Mouse (Mus musculus) skeletal muscle tissue, adult 2 months (tissue): ENCODE measurements around the gene Naa40.

ENCODE experiments used
- DNase-seq: peaks from one replicate; pipeline ENCODE4 v3.0.0-alpha.2; 2012; ENCODE audit warnings: low read depth, low spot score

Gene Naa40

GRCm38 (mm10) chr19:7181496-7181895 lies 59.5 kb downstream of the Naa40 start:
- DNase-seq, result no peak

- DNase-seq, result peak; percentile 43
These were observed 60.1 kb downstream of the Naa40 start for GRCm38 (mm10) chr19:7180756-7181405.

- peak; percentile 51 for DNase-seq
These were observed 62.0 kb downstream of the Naa40 start for GRCm38 (mm10) chr19:7178841-7179452.

GRCm38 (mm10) chr19:7177804-7178511 lies 63.0 kb downstream of the Naa40 start:
- DNase-seq, result no peak

GRCm38 (mm10) chr19:7176041-7176696 lies 64.8 kb downstream of the Naa40 start:
- DNase-seq, result no peak
